Mouse (Mus musculus): ENCODE measurements around the gene Slc19a3.
A peak's percentile ranks its signal among the peaks of the same experiment; 100 is the strongest.

Gene Slc19a3

DNA sequence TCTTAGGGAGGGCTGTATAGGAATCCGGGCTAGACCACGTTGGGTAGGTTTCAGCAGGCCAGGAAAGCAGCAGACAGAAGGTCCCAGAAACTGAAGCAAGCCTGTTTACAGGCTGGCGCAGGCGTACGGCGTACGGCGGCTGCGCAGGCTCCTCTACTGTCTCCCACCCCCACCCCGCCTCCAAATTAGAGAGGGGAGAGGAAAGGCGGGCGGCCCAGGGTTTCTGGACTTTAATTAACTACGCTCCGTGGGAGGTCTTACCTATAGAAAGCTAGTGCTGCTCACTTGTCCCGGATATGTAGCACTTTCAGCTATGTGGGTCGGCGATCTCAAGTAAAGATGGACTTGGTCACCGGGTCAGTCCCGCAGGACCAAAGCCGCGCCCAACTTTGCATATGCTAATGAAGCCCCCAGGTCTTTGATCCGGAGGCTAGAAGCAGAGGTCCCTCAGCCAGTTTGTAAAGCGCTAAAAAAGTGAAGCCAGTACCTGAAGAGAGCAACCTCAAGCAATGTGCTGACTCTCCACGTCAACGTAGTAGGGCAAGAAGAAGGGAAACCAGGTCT is at the start of gene Slc19a3:
Gene Slc19a3 (minus strand): TSS at position 340 of the 564 bp plus-strand sequence.
- no peak for DNase-seq (ENCODE audit: low spot score)

DNA sequence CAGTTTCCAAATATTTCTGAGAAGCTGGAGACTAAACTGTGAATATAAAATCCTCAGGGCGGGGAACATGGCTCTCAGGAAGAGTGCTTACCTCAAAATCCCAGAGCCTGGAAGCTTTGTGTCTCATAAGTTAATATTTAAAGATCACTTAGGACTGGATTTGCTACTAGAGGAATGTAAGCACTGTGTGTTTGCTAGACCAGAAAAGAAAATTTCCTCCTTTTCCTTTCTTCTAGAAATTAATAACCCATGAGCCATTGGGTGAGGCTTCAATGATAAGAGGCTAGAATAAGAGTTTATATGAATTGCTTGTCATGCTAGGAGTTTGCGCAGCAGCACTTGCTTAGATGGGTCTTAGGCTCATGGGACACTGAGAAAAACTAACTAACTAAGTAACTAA is 46.5 kb upstream of the Slc19a3 start:
- DNase-seq (ENCODE audit: low spot score) = no peak

DNA sequence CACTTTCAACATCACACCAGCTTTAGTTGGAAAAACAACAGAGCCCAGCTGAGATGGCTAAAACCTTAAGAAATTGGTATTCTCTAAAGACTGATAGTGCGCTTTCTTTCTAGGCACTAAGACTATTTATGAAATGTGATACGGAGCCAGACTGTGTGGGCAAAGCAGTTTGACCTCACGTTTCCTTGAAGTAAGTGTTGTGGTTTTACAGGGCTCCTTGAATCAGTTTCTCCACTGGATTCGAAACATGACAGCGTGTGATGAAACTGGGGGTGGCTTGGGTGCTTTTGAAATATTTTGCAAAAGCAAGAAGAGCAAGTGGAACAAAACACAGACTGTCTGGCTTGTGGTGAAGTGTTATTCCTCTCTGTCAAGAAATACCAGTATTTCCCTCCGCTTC is 38.8 kb upstream of the Slc19a3 start:
- no peak for DNase-seq (ENCODE audit: low spot score)

DNA sequence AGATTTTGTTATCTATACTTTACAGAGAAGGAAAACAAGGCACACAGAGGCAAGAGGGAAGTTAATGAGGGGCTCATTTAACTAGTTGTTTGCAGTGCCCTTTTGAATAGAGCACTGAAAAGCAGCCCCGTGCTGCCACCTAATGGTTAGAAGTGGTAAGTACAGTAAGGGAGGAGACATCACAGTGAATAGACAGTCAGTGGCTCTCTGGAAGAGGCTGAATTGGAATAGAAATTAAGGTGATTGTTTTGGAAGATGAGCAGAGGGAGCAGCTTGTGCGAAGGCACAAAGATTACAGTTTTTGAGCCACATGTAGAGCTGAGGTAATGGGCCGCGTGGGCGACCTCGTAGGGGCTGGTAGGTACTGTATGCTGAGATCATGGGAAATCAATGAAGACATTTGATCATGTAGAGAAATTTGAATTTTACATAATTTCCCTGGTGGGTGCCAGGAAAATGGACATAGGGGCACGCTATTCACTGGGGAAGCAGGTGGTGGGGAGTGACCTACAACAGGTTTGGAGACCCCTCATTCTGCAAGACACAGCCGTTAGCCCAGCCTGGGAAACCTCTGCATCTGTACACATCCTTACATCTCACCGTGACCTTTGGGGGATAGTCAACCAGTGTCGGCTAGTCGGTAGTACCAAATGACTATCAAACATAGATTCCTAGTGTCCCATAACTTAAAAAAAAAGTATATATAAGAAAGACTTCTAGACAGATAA is 38.1 kb upstream of the Slc19a3 start:
- peak; percentile 22 for DNase-seq (ENCODE audit: low spot score)

DNA sequence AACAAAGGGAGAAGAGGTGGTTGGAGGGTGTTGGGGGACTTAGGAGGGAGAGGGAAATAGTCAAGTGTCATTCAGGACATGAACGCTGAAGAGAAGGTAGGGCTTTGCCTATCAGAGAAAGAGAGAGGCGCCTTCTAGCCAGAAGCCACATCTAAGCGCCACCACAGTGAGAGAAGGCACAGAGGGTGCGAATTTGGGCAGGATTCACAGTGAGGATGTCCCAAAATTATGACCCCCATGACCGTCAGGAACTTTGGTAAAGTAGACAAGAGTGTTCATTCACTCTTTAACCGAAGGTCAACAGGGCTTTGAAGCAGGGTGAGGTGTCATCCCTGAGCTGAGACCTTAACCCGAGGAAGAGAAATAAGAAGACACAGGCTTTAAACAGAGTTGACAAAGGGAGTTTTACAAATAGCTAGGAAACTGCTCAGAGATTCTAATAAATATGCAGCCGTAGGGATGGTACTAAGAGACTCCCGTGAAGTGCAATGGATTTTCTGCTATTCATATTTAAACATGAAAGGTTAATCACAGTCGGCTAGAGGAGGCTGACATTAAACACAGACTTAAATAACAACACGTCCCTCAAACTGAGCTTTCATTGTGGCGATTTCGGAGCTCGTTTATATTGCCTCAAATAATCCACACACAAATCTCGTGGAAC is 37.4 kb upstream of the Slc19a3 start:
- no peak for DNase-seq (ENCODE audit: low spot score)

DNA sequence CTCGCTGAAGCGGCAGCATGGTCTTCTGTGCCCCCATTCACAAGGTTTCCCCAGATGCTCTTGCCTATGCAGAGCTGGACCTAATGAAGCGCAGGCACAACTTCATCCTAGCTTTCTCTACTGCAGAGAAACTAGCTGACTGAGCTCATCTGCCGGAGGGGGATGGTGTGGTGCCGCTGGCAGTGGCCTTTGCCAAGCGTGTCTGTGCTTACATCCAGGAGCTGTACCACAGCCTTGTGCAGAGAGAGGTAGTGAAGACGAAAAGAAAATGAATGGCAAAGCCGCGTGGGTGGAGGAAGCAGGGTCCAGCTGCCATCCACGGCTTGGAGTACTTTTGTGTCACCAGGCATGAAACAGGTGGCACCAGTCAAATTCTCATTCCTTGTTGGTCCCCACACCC is 29.0 kb upstream of the Slc19a3 start:
- no peak for DNase-seq (ENCODE audit: low spot score)

DNA sequence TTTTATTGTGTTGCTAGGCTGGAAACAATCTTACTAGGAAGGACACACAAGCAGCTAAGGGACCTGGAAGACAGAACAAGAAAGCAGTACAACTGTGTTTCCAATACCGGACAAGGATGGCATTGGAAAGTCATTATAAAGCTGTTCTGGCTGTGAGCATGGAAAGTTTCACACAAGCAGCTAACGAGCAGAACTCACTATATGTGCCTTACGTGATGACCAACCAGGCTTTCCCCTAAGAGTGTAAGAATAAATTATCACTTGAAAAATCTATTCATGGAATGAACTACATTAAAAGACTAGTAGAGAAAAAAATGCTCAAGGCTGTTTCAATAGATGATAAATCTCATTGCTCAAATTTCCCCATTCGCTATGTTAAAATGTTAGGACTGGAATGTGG is 28.3 kb upstream of the Slc19a3 start:
- DNase-seq (ENCODE audit: low spot score) = no peak

DNA sequence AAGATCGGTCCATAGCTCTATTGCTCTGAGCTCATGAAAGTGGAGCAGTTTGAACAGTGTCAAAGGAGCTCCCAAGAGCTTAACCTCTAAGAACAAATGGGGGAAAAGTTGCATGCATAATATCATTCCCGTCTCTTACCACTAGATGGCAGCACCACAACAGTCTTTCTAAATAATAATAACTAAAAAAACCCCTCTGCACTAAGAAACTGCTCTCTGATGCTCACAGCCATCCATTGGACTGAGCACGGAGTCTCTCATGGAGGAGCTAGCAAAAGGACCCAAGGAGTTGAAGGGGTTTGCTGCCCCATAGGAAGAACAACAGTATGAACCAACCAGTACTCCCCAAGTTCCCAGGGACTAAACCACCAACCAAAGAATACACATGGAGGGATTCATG is 26.6 kb upstream of the Slc19a3 start:
- peak; percentile 7 for DNase-seq (ENCODE audit: low spot score)

DNA sequence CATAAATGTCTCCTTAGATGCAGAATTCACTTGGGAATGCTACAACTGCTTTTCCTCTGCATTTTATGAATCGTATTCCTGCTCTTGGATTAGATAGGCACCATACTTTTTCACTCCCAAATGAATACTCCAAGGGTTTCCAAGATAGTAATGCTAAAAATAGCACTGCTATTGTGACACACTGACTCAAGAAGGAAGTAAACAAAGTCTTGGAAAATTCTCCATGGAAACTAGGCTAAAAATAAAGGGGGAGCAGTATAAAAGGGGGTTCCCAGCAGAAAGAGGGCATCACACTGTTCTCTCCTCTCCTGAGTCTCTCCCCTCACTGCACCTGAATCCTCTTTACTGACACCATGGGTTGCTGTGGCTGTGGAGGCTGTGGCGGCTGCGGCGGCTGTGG is 22.4 kb upstream of the Slc19a3 start, which contains the start of gene Krtap28-13:
Gene Krtap28-13 (plus strand): TSS at position 288 of the 400 bp plus-strand sequence.
- no peak for DNase-seq (ENCODE audit: low spot score)

DNA sequence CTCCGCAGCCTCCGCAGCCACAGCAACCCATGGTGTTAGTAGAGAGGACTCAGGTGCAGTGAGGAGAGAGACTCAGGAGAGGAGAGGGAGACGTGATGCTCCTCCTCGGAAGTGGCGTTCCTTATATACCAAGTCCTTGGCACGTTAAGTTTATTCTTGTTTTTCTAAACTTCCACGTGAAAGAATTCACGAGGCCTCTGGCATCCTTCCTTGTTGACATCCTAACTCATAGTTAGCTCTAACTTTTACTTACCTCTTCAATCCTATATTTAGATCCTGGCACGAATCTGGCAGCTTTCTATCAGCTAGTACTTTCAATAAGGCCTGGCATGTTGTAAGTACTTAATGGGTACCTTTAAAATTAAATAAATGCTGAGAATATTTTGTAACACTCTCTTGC is 21.0 kb upstream of the Slc19a3 start, which contains the start of gene A030005K14Rik:
Gene A030005K14Rik (minus strand): TSS at position 101 of the 400 bp plus-strand sequence.
- DNase-seq (ENCODE audit: low spot score) = no peak

DNA sequence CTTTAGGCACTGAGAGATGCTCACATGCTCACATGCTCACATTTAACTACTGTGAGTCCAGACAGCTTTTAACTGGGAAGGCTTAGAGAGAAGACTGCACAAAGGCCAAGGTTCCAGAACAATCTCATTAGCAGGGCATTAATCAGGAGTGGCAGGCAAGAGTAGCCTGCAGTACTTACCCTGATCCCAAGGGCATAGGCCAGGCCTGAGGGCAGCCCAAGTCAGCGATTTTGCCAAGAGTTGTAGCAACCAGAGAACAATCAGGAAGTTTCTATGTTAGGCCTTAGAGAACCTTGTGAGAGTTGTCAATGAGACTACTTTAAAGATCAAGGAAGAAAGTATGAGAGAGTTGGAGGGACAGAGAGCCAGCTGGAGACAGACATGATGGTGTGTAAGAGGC is 20.2 kb upstream of the Slc19a3 start:
- DNase-seq (ENCODE audit: low spot score) = no peak

DNA sequence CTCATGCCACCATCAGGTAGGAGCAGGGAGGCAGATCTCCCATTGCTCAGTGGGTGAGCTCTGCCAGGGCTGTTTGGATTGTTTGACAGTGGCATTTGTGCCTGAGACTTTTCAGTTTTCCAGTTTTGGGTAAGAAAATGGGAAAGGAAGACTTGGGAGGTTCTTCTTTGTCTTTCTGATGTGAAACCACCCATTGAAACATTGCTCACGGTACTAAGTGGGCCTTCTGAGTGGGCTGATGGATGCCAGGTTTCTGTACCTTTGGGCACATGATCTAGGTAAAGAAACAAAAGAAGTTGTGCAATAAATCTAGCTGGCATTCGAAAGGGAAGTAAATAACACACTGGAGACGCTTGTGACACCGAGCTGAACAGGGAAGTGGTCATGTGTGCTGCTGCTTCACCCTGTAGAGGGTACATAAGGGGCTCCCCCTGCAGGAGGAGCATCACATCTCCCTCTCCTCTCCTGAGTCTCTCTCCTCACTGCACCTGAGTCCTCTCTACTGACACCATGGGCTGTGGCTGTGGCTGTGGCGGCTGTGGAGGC is 6.7 kb upstream of the Slc19a3 start, which contains the start of gene Gm47969:
Gene Gm47969 (plus strand): TSS at position 51 of the 546 bp plus-strand sequence.
- no peak for DNase-seq (ENCODE audit: low spot score)

DNA sequence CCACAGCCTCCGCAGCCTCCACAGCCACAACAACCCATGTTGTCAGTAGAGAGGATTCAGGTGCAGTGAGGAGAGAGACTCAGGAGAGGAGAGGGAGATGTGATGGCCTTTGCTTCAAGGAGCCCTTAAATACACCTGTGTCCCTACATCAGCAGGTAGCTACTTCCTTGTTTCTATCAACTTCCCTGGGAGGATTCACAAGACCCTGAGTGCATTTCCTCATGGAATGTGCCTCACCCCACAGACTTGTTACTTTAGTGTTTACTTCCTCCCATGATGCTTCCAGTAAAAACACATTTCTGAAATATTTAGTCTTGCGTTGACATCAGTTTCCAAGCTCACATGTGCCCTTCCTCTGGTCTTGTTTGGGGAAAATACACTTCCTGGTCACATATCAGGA is 4.1 kb upstream of the Slc19a3 start, which contains the start of gene Krtap28-10:
Gene Krtap28-10 (minus strand): TSS at position 101 of the 400 bp plus-strand sequence.
- no peak for DNase-seq (ENCODE audit: low spot score)

DNA sequence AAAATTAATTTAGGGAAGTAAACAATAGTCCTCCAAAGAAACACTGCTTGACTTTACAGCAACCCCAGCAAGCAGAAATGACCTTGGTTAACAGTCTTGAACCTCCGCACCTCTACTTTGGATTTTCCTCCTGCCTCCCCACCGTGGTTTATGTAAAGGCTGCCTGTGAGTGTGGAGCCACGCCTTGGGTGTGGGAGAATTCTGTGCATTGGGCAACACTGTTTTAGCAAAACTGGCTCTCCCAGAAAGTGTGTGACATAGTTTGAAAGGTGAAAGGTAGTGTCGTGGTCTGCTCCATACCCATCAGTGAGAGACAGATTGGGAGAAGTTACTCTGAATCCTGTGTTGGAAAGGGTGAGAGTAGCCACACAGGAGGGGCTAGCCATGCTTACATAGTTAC is 832 bp upstream of the Slc19a3 start:
- DNase-seq (ENCODE audit: low spot score) = no peak

DNA sequence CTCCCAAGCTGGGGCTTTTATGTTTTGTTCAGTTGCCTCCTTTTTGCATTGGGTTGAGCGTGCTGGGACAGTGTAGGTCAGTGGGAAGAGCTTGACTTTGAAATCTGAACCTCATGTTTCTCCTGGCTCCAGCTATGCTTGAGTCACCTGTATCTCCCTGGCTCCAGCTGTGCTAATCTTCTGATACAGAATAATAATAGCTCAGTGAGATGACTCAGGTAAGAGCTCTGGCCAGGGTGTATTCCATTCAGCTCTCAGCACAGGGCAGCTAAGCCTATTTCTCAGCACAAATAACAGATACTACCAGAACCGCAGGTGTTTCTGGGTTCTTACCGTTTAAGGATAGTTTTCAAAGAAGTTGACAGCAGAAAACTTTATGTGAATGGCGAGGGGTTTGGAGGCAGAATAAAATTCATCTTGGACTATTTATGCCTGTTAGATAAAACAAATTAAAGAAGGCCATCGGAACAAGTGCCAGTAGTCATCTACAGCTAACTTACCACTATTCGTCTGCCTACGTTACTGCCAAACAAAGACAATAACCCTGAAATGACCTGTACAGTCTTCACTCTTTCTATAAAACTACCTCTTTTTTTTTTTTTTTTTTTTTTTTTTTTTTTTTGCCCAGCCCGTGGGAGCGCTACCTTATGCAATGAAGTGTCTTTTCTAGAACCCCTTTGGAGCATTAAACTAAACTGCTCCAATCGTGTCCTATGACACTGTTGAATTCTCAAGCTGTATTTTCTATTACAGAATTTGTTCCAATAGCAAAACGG is 1.2 kb downstream of the Slc19a3 start:
- no peak for DNase-seq (ENCODE audit: low spot score)

DNA sequence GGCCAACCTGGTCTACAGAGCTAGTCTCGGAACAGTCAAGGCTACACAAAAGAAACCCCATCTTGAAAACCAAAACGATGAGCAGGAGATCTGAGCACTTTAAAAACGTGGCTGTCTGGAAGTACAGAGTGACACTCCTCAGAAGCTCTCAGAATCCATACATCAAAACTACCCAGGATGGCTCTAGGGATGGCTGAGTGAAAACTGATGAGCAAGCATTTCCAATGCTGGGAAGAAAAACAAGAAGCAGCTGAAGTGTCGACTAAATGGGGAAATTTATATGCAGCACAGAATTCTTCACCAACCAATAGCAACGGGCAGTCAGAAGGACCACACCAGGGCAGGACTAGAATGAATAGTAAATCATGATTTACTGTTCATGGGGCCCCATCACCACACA is 3.7 kb downstream of the Slc19a3 start:
- no peak for DNase-seq (ENCODE audit: low spot score)

DNA sequence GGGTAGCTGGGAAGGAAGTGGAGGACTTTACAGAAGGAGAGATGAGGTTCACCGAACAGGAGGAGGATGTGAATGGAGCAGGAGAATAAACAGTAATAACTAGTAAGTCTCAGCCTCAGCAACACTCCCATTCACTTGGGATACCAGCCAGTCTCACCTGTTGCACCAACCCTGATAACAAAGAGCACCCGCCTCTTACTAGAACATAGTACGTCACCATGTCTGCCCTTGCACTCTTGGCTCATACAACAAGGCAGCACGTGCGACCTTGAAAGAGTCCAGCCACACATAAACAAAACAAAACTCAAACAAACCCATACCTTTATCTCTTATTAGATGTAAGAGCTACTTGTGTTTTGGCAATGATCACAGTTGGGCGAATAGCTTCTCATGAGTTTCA is 5.7 kb downstream of the Slc19a3 start:
- no peak for DNase-seq (ENCODE audit: low spot score)

DNA sequence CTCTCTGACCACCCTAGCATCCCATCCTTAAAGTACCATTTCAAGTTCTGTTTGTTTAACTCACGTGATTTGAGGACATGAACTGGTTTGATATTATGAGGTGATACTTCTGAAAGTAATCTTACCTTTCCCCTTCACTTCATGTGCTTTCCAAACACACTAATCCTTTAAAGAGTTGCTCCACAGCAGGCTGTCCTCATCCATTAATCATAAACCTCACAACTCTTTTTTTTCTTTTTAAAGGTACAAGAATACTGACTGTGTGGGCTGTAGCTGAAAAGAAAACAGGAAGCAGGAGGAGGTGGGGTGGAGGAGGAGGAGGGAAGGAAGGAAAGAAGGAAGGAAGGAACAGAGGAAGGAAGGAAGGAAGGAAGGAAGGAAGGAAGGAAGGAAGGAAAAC is 6.3 kb downstream of the Slc19a3 start:
- DNase-seq (ENCODE audit: low spot score) = no peak

DNA sequence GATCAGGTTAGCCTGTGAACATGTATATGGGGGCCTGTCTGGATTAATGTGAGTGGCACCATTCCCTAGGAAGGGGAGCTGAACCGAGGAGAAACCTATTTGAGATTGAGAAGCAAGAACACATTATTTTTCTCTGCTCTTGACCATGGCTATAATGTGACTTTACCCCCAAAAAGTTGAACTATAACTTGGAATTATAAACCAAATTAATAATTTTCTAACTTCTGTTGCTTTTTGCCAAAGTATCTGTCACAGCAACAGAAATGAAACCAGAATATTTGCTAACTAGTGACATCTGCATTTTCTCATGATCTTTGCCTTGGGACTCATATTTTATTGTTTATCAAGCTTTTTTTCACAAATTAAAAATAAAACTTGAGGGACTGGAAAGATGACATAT is 21.7 kb downstream of the Slc19a3 start:
- DNase-seq (ENCODE audit: low spot score) = no peak

DNA sequence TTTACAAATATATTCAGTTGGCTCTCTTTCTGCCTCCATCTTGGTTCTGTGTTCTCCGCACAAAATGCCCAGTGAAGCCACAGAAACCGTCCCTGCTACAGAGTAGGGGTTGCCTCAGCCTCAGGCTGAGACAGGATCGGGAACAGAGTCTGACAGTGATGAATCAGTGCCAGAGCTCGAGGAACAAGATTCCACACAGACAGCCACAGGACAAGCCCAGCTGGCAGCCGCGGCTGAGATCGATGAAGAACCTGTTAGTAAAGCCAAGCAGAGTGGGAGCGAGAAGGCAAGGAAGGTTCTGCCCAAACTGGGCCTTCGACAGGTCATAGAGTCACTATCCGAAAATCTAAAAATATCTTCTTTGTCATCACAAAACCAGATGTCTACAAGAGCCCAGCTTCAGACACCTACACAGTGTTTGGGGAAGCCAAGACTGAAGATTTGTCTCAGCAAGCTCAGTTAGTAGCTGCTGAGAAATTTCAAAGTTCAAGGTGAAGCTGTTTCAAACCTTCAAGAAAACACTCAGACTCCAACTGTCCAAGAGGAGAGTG is 22.8 kb downstream of the Slc19a3 start:
- DNase-seq (ENCODE audit: low spot score) = no peak

DNA sequence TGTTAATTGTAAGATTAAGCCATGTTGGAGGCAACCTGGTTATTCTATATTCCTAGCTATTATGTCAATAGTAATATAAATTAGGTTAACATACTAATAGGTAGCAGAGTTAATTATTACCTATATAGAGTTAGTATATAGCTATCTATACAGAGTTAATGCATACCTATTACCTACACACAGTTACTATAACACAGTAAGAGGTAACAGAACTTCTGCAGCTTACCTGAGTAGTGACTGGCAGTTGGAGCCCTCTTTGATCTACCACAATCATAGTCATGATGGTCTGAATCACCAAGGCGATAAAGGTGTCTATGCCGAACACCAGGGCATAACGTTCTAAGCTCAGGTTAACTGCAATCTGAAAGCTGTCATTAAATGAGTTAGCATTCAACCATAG is 23.8 kb downstream of the Slc19a3 start:
- DNase-seq (ENCODE audit: low spot score) = no peak

DNA sequence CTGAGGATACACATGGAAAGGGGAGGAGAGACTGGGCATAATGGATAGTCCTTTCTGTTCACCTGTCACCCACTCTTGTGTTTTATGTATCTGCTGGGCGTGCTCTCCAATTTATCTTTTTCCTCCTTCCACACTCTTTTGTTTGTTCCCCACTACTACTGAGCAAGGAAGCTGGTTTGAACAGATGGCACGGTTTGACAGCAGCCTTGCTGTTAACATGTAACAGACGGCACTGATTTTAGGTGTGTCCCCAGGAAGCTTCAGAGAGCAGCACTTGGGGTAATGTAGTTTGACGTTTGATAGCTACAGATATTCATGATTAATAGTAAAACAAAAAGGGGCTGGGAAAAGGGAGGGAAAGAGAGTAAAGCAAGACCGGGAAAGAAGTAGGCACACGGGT is 30.8 kb downstream of the Slc19a3 start:
- DNase-seq (ENCODE audit: low spot score) = no peak
